ENCODE assay signal across 9 mouse cellular contexts in genomic region chr12:73353362-73353761, GRCm38 (mm10).
DNase-seq lines count a peak whose midpoint lies in the region; ATAC-seq and TF ChIP-seq lines count a peak whose summit lies in the region.
"Had no signal": no experiment of that assay in that cellular context is flagged by ENCODE, and none has a peak within 500 bp of the region (broad histone marks: within the 10 kb centered on the region; RNA-seq: fewer than 3 reads in every experiment).

No protein-coding gene starts in this region.

- H3K36me3 ChIP-seq in heart, embryonic 11.5 days (ENCODE audit: control insufficient read depth, insufficient read depth, low read length), result no peaks in the 10 kb centered on the region
- 0 out of 2 replicates have a peak, but pooled peaks cover 3% of the 10 kb centered on the region for H3K36me3 ChIP-seq in midbrain, postnatal 0 days (ENCODE audit: insufficient read depth, low read length)
- no peaks in the 10 kb centered on the region for H3K36me3 ChIP-seq in midbrain, embryonic 10.5 days

- TF ChIP-seq CTCF in midbrain, postnatal 0 days (IDR thresholded peaks at IDR 0.05), result no peak

- no peaks in the 10 kb centered on the region for H3K9me3 ChIP-seq in heart, embryonic 11.5 days (replicated peaks; ENCODE audit: control insufficient read depth, low read length)
- no peaks in the 10 kb centered on the region for H3K9me3 ChIP-seq in midbrain, postnatal 0 days (ENCODE audit: low read length)
- no peaks in the 10 kb centered on the region for H3K9me3 ChIP-seq in midbrain, embryonic 10.5 days (replicated peaks)

- intact Hi-C loops in gastrocnemius, postnatal 14 days (cut with DNase I; ENCODE audit: low total_unique reads), result no loop called here

- peak; percentile 97 for DNase-seq in heart, adult 11 months
- peak; percentile 46 for DNase-seq in midbrain, postnatal 0 days (ENCODE audit: low spot score)
- no peak for DNase-seq in midbrain, embryonic 10.5 days (ENCODE audit: low spot score)
- peak; percentile 62 for DNase-seq in gastrocnemius, postnatal 14 days
- peak; percentile 77 to 82 for DNase-seq in kidney, postnatal 36 days
- no peak for DNase-seq in B cell, adult 2 months
- no peak for DNase-seq in right cerebral cortex, postnatal 36 days (ENCODE audit: low spot score in 2 of 2)

- H3K4me3 ChIP-seq in heart, embryonic 11.5 days (ENCODE audit: low read depth, low read length), result no peak overlapping the region
- H3K4me3 ChIP-seq in midbrain, postnatal 0 days (ENCODE audit: low read depth, low read length), result no peak overlapping the region
- H3K4me3 ChIP-seq in midbrain, embryonic 10.5 days, result no peak overlapping the region
- H3K4me3 ChIP-seq: left cerebral cortex, adult 2 months had no signal

- WGBS in heart, embryonic 11.5 days (ENCODE audit: insufficient replicate concordance), result 74% methylated on average over 5 of the region's 5 CpGs
- 82% methylated on average over 5 of the region's 5 CpGs for WGBS in midbrain, postnatal 0 days
- 94% methylated on average over 5 of the region's 5 CpGs for WGBS in midbrain, embryonic 10.5 days

- no peak for ATAC-seq in heart, embryonic 11.5 days (replicated peaks; ENCODE audit: insufficient number of reproducible peaks, low FRiP score, low TSS enrichment)
- no peak for ATAC-seq in midbrain, postnatal 0 days (ENCODE audit: low FRiP score)

- H3K27ac ChIP-seq in heart, embryonic 11.5 days (ENCODE audit: low read depth, low read length), result no peak overlapping the region
- no peak overlapping the region for H3K27ac ChIP-seq in midbrain, postnatal 0 days (ENCODE audit: low read depth, low read length)
- no peak overlapping the region for H3K27ac ChIP-seq in midbrain, embryonic 10.5 days (replicated peaks)
- H3K27ac ChIP-seq: left cerebral cortex, adult 2 months had no signal

- H3K4me1 ChIP-seq in heart, embryonic 11.5 days (ENCODE audit: control insufficient read depth, insufficient read depth, low read length), result peaks cover 12% of the 10 kb centered on the region
- no peaks in the 10 kb centered on the region for H3K4me1 ChIP-seq in midbrain, postnatal 0 days (ENCODE audit: insufficient read depth, low read length)
- H3K4me1 ChIP-seq in midbrain, embryonic 10.5 days, result peaks cover 16% of the 10 kb centered on the region

- no peaks in the 10 kb centered on the region for H3K27me3 ChIP-seq in heart, embryonic 11.5 days (ENCODE audit: control insufficient read depth, insufficient read depth, low read length)
- H3K27me3 ChIP-seq in midbrain, postnatal 0 days (ENCODE audit: insufficient read depth, low read length), result no peaks in the 10 kb centered on the region
- H3K27me3 ChIP-seq in midbrain, embryonic 10.5 days (ENCODE audit: low read depth, poor library complexity, severe bottlenecking), result no peaks in the 10 kb centered on the region

- no peak overlapping the region for H3K9ac ChIP-seq in heart, embryonic 11.5 days (ENCODE audit: low read depth, low read length)
- H3K9ac ChIP-seq in midbrain, postnatal 0 days (replicated peaks; ENCODE audit: low read length, poor library complexity, severe bottlenecking), result no peak overlapping the region

- no peak overlapping the region for H3K4me2 ChIP-seq in heart, embryonic 11.5 days
- H3K4me2 ChIP-seq in midbrain, postnatal 0 days (ENCODE audit: low read depth, low read length, poor library complexity, severe bottlenecking), result no peak overlapping the region

Comparison
In these comparisons a context has a peak if more than half of its experiments do, and no peak if none do; other contexts are left out.
1. DNase-seq: peak in heart, adult 11 months (single experiment), midbrain, postnatal 0 days (single experiment), gastrocnemius, postnatal 14 days (single experiment) and kidney, postnatal 36 days (2 of 2); none in midbrain, embryonic 10.5 days (single experiment), B cell, adult 2 months (0 of 2) and right cerebral cortex, postnatal 36 days (0 of 2).